Mouse (Mus musculus) myocyte (in vitro differentiated cells): ENCODE measurements around the gene Bud13.

ENCODE experiments used
- CEBPB ChIP-seq: IDR thresholded peaks from 2 replicates; pipeline ENCODE4 v1.6.1; 2011; ENCODE audit warnings: mild to moderate bottlenecking, moderate library complexity; ENCODE audit not compliant: poor library complexity, insufficient read depth, severe bottlenecking
- E2F4 ChIP-seq: IDR thresholded peaks from one replicate; pipeline ENCODE4 v1.6.1; 2011; ENCODE audit warnings: mild to moderate bottlenecking, control low read depth, moderate library complexity; ENCODE audit not compliant: insufficient read depth
- MAX ChIP-seq: IDR thresholded peaks from one replicate; pipeline ENCODE4 v1.6.1; 2011; ENCODE audit warnings: low read depth, mild to moderate bottlenecking, control low read depth
- MYOD1 ChIP-seq, 3 experiments: IDR thresholded peaks; one replicate each; pipeline ENCODE4 v1.6.1; 2011; ENCODE audit warnings: control low read depth in 2 of 3, low read depth in 2 of 3, mild to moderate bottlenecking in 2 of 3, moderate library complexity in 1 of 3; ENCODE audit not compliant: insufficient read length in 2 of 3, control insufficient read depth in 1 of 3
- MYOG ChIP-seq, 3 experiments: IDR thresholded peaks; one replicate each; pipeline ENCODE4 v1.6.1; 2011; ENCODE audit warnings: control low read depth in 2 of 3, low read depth in 2 of 3, mild to moderate bottlenecking in 2 of 3; ENCODE audit not compliant: insufficient read length in 2 of 3, control insufficient read depth in 1 of 3, insufficient read depth in 1 of 3
- POLR2A ChIP-seq: IDR thresholded peaks from one replicate; pipeline ENCODE4 v1.6.1; 2011; ENCODE audit warnings: low read depth, mild to moderate bottlenecking, control low read depth, moderate library complexity; ENCODE audit not compliant: insufficient read length
- POLR2AphosphoS2 ChIP-seq: IDR thresholded peaks from one replicate; pipeline ENCODE4 v1.6.1; 2011; ENCODE audit warnings: low read depth, control low read depth; ENCODE audit not compliant: insufficient read length
- TCF12 ChIP-seq: IDR thresholded peaks from one replicate; pipeline ENCODE4 v1.6.1; 2011; ENCODE audit warnings: mild to moderate bottlenecking, control low read depth; ENCODE audit not compliant: poor library complexity, insufficient read depth, severe bottlenecking
- TCF3 ChIP-seq: IDR thresholded peaks from one replicate; pipeline ENCODE4 v1.6.1; 2011; ENCODE audit warnings: low read depth, control low read depth; ENCODE audit not compliant: insufficient read length
- USF1 ChIP-seq: IDR thresholded peaks from one replicate; pipeline ENCODE4 v1.6.1; 2011; ENCODE audit warnings: low read depth, mild to moderate bottlenecking, control low read depth, moderate library complexity

DNA sequence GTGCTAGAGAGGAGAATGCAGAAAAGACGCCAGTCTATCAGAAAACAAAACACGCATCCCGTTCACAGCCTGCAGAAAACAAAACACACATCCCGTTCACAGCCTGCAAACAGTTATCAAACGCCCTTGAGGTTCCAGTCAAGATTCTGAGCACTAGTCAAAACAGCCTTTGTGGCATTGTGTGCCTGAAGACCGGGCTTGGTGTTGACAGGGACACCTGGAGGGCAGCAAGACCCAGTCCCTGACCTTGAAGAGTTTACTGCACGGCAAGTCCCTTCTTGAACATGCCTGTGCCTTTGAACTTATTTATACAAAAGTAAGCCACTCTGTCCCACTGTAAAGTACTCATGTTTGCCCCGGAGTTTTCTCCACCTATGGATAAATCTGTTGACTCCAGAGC lies 39.2 kb upstream of the Bud13 start:
- TF ChIP-seq POLR2A, result no peak
- TF ChIP-seq MAX, result no peak
- no peak for TF ChIP-seq TCF12
- no peak for TF ChIP-seq E2F4
- TF ChIP-seq MYOD1 (IDR thresholded peaks at IDR 0.05; ENCODE audit: control insufficient read depth in 1 of 3, insufficient read length in 2 of 3, low read depth in 2 of 3), result no peak
- no peak for TF ChIP-seq MYOG (IDR thresholded peaks at IDR 0.05; ENCODE audit: control insufficient read depth in 1 of 3, insufficient read depth in 1 of 3, insufficient read length in 2 of 3, low read depth in 2 of 3)
- no peak for TF ChIP-seq CEBPB
- no peak for TF ChIP-seq POLR2AphosphoS2
- TF ChIP-seq USF1, result no peak
- TF ChIP-seq TCF3, result no peak
